Mouse (Mus musculus): ENCODE measurements around the gene A230050P20Rik. TPM values are rescaled to one million over a fixed set of nuclear protein-coding genes. Genes with fewer than 3 reads are reported as not detected.

A230050P20Rik gene
- polyA plus RNA-seq, 1 experiment from 2014 or later, result 4.8 TPM

DNA sequence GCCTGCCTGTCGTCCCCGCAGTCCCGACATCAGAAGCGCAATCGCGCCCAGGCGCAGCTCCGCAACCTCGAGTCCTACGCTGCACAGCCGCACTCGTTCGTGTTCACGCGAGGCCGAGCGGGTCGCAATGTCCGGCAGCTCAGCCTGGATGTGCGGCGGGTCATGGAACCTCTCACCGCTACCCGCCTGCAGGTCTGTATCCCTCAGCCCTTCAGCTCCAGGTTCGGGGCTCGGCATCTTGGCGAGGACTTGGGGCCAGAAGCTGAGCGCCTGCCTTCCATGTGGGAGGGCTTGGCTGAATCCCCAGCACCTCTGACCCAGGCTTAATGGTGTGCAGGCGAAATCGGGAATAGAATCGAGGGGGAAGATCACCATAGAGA lies 19.9 kb downstream of the A230050P20Rik start:
- peaks cover 44% of the 10 kb centered on the region for H3K4me1 ChIP-seq (replicated peaks)
- WGBS (ENCODE audit: insufficient replicate concordance), result under 1% methylated on average over 30 of the region's 30 CpGs
- peak overlapping the region; percentile 95 for H3K4me3 ChIP-seq (replicated peaks)
- H3K9me3 ChIP-seq (replicated peaks), result no peaks in the 10 kb centered on the region
- H3K36me3 ChIP-seq, result peaks cover 42% of the 10 kb centered on the region
- H3K9ac ChIP-seq, result peak overlapping the region; percentile 96
- DNase-seq (no peak), ATAC-seq (ENCODE audit: low read depth) (peak; percentile 11)
- peak overlapping the region; percentile 90 for H3K27ac ChIP-seq
- H3K4me2 ChIP-seq, result peak overlapping the region; percentile 95
- H3K27me3 ChIP-seq, result no peaks in the 10 kb centered on the region

DNA sequence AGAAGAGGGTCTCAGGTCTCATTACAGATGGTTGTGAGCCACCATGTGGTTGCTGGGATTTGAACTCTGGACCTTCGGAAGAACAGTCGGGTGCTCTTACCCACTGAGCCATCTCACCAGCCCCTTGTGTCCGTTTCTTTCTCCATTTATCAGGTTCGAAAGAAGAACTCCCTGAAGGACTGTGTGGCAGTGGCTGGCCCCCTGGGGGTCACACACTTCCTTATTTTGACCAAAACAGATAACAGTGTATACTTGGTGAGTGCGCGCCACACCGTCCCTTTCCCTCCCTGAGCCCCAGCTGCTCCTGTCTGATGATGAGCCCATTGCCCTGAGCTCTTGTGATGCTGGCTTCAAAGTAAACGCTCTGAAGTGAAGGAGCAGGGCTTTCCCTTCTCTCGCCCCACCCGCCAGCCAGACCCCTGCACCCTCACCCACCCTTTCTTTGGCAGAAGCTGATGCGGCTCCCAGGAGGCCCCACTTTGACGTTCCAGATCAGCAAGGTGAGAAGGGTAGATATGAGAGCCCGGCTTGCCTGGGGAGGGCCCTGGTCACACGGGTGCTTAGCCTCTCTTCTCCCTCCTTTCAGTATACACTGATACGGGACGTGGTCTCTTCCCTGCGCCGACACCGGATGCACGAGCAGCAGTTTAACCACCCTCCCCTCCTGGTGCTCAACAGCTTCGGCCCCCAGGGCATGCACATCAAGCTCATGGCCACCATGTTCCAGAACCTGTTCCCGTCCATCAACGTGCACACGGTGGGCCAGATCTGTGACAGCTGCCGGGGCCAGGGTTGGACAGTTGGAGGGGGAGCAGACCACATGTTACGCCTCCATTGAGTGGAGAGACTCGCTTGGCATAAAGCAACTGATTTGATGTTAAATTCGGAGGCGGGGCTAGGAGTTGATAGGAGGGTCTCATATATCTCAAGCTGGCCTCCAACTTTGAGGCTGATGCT lies 21.0 kb downstream of the A230050P20Rik start:
- Histone ChIP-seq H3K9ac (peak overlapping the region; percentile 96), H3K9me3 (replicated peaks) (no peaks in the 10 kb centered on the region), H3K4me1 (replicated peaks) (peaks cover 50% of the 10 kb centered on the region), H3K4me3 (replicated peaks) (peak overlapping the region; percentile 95), H3K36me3 (peaks cover 53% of the 10 kb centered on the region), H3K27me3 (no peaks in the 10 kb centered on the region), H3K4me2 (peak overlapping the region; percentile 95), H3K27ac (peak overlapping the region; percentile 90)
- WGBS (ENCODE audit: insufficient replicate concordance), result 29% methylated on average over 29 of the region's 29 CpGs
- DNase-seq (peak; percentile 71), ATAC-seq (ENCODE audit: low read depth) (peak; percentile 74)

DNA sequence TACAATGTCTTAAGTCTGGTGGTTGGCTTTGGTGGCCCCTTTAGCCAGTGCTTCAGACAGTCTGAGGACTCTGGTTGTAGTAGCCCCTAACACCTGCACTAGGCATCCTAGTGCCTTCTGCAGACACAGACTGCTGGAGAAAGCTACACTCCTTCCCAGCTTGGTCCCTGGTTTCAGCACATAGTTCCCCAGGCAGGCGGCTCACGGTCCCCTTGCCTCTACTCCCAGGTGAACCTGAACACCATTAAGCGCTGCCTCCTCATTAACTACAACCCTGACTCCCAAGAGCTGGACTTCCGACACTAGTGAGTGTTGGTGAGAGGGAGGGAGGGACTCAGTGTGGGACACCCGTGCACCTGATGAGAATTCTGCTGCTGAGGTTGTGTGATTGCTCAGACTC lies 22.0 kb downstream of the A230050P20Rik start:
- WGBS (ENCODE audit: insufficient replicate concordance), result 89% methylated on average over 5 of the region's 5 CpGs
- no peaks in the 10 kb centered on the region for H3K27me3 ChIP-seq
- no peaks in the 10 kb centered on the region for H3K9me3 ChIP-seq (replicated peaks)
- H3K27ac ChIP-seq, result peak overlapping the region; percentile 90
- H3K36me3 ChIP-seq, result peaks cover 62% of the 10 kb centered on the region
- DNase-seq (no peak), ATAC-seq (ENCODE audit: low read depth) (no peak)
- H3K4me3 ChIP-seq (replicated peaks), result peak overlapping the region; percentile 95
- H3K4me1 ChIP-seq (replicated peaks), result peaks cover 53% of the 10 kb centered on the region
- peak overlapping the region; percentile 96 for H3K9ac ChIP-seq
- peak overlapping the region; percentile 95 for H3K4me2 ChIP-seq

DNA sequence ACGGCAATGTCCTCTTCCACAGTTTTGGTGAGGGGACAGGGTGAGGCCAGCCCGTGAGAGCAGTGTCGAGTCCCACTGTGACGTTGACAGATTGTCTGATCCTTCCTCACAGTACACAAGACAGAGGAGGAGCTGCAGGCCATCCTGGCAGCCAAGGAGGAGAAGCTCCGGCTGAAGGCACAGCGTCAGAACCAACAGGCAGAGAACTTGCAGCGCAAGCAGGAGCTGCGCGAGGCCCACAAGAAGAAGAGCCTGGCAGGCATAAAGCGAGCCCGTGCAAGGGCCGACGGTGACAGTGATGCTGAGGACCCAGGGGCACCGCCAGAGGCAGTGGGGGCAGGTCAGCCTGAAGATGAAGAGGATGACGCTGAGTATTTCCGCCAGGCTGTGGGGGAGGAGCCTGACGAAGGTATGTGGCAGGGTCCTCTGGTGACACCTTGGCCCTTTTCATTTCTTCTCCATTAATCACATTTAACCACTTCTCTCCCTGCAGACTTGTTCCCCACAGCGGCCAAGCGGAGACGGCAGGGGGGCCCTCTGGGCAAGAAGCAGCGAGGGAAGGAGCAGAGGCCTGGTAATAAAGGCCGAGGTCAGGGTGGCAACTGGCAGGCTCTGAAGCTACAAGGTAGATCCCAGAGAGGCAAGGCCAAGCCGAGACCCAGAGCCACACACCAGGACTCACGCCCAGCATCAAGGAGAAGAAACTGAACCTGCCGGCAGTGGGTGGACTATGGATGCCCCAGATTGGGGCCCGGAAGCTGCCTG lies 23.1 kb downstream of the A230050P20Rik start:
- 73% methylated on average over 26 of the region's 26 CpGs for WGBS (ENCODE audit: insufficient replicate concordance)
- ATAC-seq (ENCODE audit: low read depth), result no peak
- Histone ChIP-seq H3K9me3 (replicated peaks) (no peaks in the 10 kb centered on the region), H3K4me2 (no peak overlapping the region), H3K27ac (peak overlapping the region; percentile 90), H3K36me3 (peaks cover 73% of the 10 kb centered on the region), H3K27me3 (no peaks in the 10 kb centered on the region), H3K4me3 (replicated peaks) (peak overlapping the region; percentile 14; the same call in 1 of the 2 replicates), H3K9ac (0 out of 2 replicates have a peak overlapping the region, but pooled peaks have one; percentile 15), H3K4me1 (replicated peaks) (peaks cover 64% of the 10 kb centered on the region)
- DNase-seq, result no peak

DNA sequence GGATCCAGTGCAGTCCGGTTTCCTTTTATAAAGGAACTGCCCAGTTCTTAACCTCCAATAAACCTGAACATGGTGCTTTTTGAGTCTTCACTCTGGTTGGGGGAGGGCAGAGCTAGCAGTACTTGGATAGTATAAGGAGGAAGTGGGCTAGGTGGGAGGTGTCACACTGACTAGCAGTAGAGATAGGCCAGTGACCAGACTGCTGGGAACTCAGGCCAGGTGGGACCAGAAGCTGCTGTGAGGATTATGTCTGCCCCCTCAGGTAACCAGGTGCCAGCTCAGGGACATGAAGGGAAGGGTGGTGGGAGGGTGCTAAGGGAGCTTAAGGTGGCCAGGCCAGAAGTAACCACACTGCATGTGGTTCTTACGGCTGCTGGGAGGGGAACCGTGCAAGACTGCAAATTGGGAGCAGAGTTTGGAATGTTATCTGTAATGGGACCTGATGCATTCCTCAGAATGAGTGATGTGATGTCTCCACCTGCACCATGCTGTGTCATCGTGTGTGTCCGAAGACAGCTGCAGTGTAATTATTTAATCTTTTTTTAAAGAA lies 23.7 kb downstream of the A230050P20Rik start:
- Histone ChIP-seq H3K4me1 (replicated peaks) (peaks cover 67% of the 10 kb centered on the region), H3K4me3 (replicated peaks) (no peak overlapping the region)

DNA sequence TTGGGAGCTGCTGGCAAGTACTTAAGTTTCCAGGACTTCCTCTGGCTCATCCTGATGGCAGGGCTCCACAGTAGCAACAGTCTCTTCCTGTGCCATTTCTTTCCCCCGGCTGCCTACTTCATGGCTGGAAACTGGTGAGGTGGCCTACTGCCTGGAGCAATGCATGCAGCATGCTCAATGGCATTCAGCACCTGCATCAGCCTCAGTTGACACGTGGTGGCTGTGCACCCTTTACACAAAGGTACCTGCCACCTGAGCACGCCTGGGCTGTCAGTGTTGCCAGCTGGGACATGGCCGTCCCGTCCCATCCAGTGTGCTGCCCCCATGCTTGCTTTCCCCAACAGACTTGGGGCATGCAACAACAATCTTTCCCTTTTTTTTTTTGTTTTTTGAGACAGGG lies 24.6 kb downstream of the A230050P20Rik start:
- peaks cover 73% of the 10 kb centered on the region for H3K4me1 ChIP-seq (replicated peaks)
- H3K36me3 ChIP-seq, result peaks cover 85% of the 10 kb centered on the region
- no peak overlapping the region for H3K4me3 ChIP-seq (replicated peaks)
- no peak overlapping the region for H3K9ac ChIP-seq
- peak overlapping the region; percentile 47 for H3K27ac ChIP-seq
- no peaks in the 10 kb centered on the region for H3K27me3 ChIP-seq
- no peak for ATAC-seq (ENCODE audit: low read depth)
- no peaks in the 10 kb centered on the region for H3K9me3 ChIP-seq (replicated peaks)
- H3K4me2 ChIP-seq, result no peak overlapping the region
- WGBS (ENCODE audit: insufficient replicate concordance), result 57% methylated on average over 5 of the region's 5 CpGs
- no peak for DNase-seq

More for the DNA sequence above, 23.7 kb downstream of the A230050P20Rik start:
- Histone ChIP-seq H3K27me3 (no peaks in the 10 kb centered on the region), H3K27ac (peak overlapping the region; percentile 90), H3K9me3 (replicated peaks) (no peaks in the 10 kb centered on the region), H3K36me3 (peaks cover 80% of the 10 kb centered on the region), H3K4me2 (no peak overlapping the region), H3K9ac (0 out of 2 replicates have a peak overlapping the region, but pooled peaks have one; percentile 15)
- DNase-seq, result no peak
- WGBS (ENCODE audit: insufficient replicate concordance), result 49% methylated on average over 5 of the region's 5 CpGs
- ATAC-seq (ENCODE audit: low read depth), result no peak

DNA sequence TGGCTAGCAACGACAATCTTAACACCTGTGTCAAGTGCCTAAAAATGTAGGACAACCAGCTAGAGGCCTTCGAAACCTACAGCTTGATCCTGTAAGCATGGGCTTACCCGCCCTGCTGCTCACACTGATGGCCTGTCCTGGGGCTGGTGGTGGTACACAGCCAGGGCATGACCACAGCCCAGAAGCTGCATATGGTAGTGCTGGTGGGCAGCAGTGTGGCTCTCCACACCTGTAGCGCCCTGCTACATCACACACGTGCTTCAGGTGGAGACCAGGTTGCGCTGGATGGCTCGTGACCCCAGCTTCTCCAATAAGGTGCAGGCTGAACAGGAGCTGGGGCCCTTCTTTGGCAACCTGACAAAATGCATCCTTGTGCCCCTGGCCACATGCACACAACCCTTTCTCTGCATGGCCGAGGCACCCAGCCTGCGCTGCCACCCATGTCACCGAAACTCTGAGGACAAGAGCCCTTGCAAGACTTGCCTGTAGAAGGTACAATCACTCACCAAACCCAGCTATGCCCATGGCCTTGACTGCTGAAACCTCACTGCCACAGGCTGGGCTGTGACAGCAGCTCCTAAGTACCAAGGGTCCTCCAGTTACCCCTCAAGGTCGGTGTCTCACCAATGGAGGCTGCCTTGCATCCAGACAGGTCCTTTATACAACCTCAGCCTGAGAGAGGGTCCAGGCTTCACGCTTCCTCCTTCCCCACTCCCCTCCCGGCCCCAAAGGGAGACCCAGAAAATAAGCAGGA lies 25.3 kb downstream of the A230050P20Rik start:
- H3K27ac ChIP-seq, result peak overlapping the region; percentile 47
- peaks cover 70% of the 10 kb centered on the region for H3K4me1 ChIP-seq (replicated peaks)
- no peak overlapping the region for H3K4me2 ChIP-seq
- no peak for ATAC-seq (ENCODE audit: low read depth)
- no peaks in the 10 kb centered on the region for H3K27me3 ChIP-seq
- DNase-seq, result no peak
- 73% methylated on average over 13 of the region's 13 CpGs for WGBS (ENCODE audit: insufficient replicate concordance)
- no peaks in the 10 kb centered on the region for H3K9me3 ChIP-seq (replicated peaks)
- peaks cover 85% of the 10 kb centered on the region for H3K36me3 ChIP-seq
- H3K4me3 ChIP-seq (replicated peaks), result no peak overlapping the region
- H3K9ac ChIP-seq, result no peak overlapping the region

DNA sequence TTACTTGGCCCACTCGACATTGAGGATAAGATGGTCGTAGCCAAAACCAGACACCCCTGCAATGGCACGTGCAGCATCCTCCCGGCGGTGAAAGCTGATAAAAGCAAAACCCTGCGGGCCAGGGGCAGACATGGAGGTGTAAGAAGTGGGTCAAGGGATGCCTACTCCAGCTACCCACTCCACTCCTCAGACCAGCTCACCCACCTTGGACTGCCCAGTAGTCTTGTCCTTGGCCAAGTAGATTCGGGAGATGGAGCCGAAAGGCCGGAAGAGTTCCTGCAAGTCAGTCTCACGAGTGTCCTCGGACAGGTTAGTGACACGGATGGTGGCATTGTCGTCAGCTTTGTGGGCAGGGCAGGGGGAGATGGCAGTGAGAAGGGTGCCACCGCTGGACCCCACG lies 26.2 kb downstream of the A230050P20Rik start:
- Histone ChIP-seq H3K4me1 (replicated peaks) (peaks cover 67% of the 10 kb centered on the region), H3K36me3 (peaks cover 81% of the 10 kb centered on the region), H3K4me3 (replicated peaks) (no peak overlapping the region), H3K9me3 (replicated peaks) (no peaks in the 10 kb centered on the region), H3K27ac (no peak overlapping the region), H3K9ac (no peak overlapping the region), H3K27me3 (no peaks in the 10 kb centered on the region), H3K4me2 (no peak overlapping the region)
- DNase-seq, result no peak
- ATAC-seq (ENCODE audit: low read depth), result no peak
- WGBS (ENCODE audit: insufficient replicate concordance), result 82% methylated on average over 15 of the region's 15 CpGs

DNA sequence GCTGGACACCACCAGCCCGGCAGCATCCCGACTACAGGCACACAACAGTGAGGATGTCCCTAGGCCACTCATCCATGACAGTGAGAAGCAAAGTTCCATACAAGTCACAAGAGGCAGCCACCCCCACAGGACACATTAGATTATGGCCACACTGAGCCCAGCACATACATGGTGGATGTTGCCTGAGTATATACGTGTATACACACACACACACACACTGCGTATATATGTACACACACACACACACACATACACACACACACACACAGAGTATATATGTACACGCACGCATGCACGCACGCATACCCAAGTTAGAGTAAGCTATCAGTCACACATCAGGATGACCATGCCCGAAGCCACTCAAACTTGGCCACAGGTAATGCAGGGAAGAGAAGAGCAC lies 26.9 kb downstream of the A230050P20Rik start:
- Histone ChIP-seq H3K4me3 (replicated peaks) (0 out of 2 replicates have a peak overlapping the region, but pooled peaks have one; percentile 10), H3K4me1 (replicated peaks) (peaks cover 60% of the 10 kb centered on the region), H3K9ac (no peak overlapping the region), H3K27ac (no peak overlapping the region), H3K36me3 (peaks cover 73% of the 10 kb centered on the region), H3K4me2 (no peak overlapping the region), H3K27me3 (no peaks in the 10 kb centered on the region), H3K9me3 (replicated peaks) (no peaks in the 10 kb centered on the region)
- ATAC-seq (ENCODE audit: low read depth) (no peak), DNase-seq (no peak)
- 91% methylated on average over 9 of the region's 9 CpGs for WGBS (ENCODE audit: insufficient replicate concordance)

DNA sequence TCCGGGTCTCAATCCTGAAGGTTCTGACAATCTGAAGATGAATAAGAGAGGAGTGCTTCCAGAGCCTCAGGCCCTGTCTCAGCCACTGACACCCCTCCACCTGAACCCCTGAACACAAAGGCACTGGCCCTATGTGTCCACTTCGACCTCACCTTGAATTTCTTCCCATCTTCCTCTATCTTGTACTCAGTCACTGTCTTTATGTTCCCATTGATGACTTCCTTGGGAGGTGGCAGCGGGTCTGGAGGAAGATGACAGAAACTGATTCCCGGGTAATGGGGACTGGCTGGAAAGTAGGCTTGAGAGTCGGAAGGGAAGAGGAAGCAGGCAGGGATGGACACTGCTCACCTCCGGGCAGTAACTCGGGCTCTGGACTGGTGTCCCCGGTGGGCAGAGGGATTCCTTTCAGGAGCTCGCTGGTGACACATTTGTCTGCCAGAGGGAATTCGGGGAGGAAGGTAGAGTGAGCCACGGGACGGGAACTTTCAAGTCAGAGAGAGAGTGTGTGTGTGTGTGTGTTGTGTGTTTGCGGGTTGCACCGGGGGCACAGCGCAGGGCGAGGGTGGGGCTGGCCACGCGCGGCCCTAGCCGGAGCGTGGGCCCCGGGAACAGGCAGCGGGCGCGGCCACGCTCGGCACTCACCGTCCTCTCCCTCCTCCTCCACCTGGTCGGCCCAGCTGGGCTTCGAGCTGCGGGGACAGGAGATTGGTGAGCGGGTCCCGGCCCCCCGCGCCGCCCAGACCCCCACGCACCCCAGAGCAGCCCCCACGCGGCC lies 29.5 kb downstream of the A230050P20Rik start:
- Histone ChIP-seq H3K4me3 (replicated peaks) (peak overlapping the region; percentile 97), H3K4me2 (peak overlapping the region; percentile 86), H3K27ac (peak overlapping the region; percentile 80), H3K4me1 (replicated peaks) (peaks cover 57% of the 10 kb centered on the region), H3K9me3 (replicated peaks) (no peaks in the 10 kb centered on the region), H3K9ac (peak overlapping the region; percentile 95), H3K36me3 (peaks cover 48% of the 10 kb centered on the region), H3K27me3 (no peaks in the 10 kb centered on the region)
- DNase-seq (no peak), ATAC-seq (ENCODE audit: low read depth) (peak; percentile 68)
- 2% methylated on average over 32 of the region's 39 CpGs for WGBS (ENCODE audit: insufficient replicate concordance)

All from liver, embryonic 13.5 days (tissue).